Mouse (Mus musculus) lung, embryonic 14.5 days (tissue): ENCODE results near the gene Map4k3. TPM values are rescaled to one million over a fixed set of nuclear protein-coding genes. Genes with fewer than 3 reads are reported as not detected.
A peak's percentile ranks its signal among the peaks of the same experiment; 100 is the strongest.
"Not testable (repeated sequence)": the region's sequence is repeated elsewhere in the genome, so short reads cannot be mapped to it uniquely, and the experiment has no call there.

ENCODE experiments used
- ATAC-seq: fragments of 200-750 bp; cut with Nextera tagmentation; 2 replicates; pipeline ENCODE4 v1.8.0; 2017; ENCODE audit warnings: mild to moderate bottlenecking, moderate TSS enrichment, moderate library complexity; ENCODE audit not compliant: insufficient read depth
- DNase-seq: peaks from one replicate; pipeline ENCODE4 v3.0.0-alpha.2; 2015
- H3K27ac ChIP-seq: fragments of 300-500 bp; sonication (generic); 2 replicates; pipeline ENCODE4 v1.5.1; 2014; ENCODE audit warnings: low read depth, mild to moderate bottlenecking, moderate library complexity
- H3K27me3 ChIP-seq: fragments of 300-500 bp; sonication (generic); 2 replicates; pipeline ENCODE4 v1.6.1; 2014; ENCODE audit warnings: low read length, control low read depth; ENCODE audit not compliant: insufficient read depth
- H3K36me3 ChIP-seq: fragments of 300-500 bp; sonication (generic); 2 replicates; pipeline ENCODE4 v1.6.1; 2014; ENCODE audit warnings: control low read depth; ENCODE audit not compliant: insufficient read depth
- H3K4me1 ChIP-seq: fragments of 300-500 bp; sonication (generic); 2 replicates; pipeline ENCODE4 v1.6.1; 2014; ENCODE audit warnings: antibody characterized with exemption, control low read depth; ENCODE audit not compliant: insufficient read depth
- H3K4me2 ChIP-seq: fragments of 300-500 bp; sonication (generic); 2 replicates; pipeline ENCODE4 v1.6.1; 2014; ENCODE audit warnings: mild to moderate bottlenecking
- H3K4me3 ChIP-seq: fragments of 300-500 bp; sonication (generic); 2 replicates; pipeline ENCODE4 v1.5.1; 2014; ENCODE audit warnings: low read depth, low read length
- H3K9ac ChIP-seq: fragments of 300-500 bp; sonication (generic); 2 replicates; pipeline ENCODE4 v1.6.1; 2014
- H3K9me3 ChIP-seq: fragments of 300-500 bp; sonication (generic); 2 replicates; pipeline ENCODE4 v1.6.1; 2016; ENCODE audit warnings: low read depth, low read length, control low read depth
- CTCF ChIP-seq: IDR thresholded peaks from 2 replicates; pipeline ENCODE4 v1.5.1; 2016; ENCODE audit warnings: antibody characterized with exemption, low read depth
- WGBS: fragments of 180-500 bp; shearing (Covaris S2); extraction: QIAGEN DNeasy Blood & Tissue Kit; methylation state at CpG from one replicate; pipeline ENCODE4 v1.1.7; 2014; 5-methylcytosine and 5-hydroxymethylcytosine counted together
- polyA plus RNA-seq: library from polyadenylated mRNA; unstranded; fragments of >200 nt; fragmentation: Nextera tagmentation; extraction: Ambion mirVana; gene quantifications from 2 replicates; pipeline ENCODE4 v1.2.1, GENCODE M21; 2014

Gene Map4k3
- polyA plus RNA-seq, 1 experiment from 2014 or later, result 64.7 TPM

DNA sequence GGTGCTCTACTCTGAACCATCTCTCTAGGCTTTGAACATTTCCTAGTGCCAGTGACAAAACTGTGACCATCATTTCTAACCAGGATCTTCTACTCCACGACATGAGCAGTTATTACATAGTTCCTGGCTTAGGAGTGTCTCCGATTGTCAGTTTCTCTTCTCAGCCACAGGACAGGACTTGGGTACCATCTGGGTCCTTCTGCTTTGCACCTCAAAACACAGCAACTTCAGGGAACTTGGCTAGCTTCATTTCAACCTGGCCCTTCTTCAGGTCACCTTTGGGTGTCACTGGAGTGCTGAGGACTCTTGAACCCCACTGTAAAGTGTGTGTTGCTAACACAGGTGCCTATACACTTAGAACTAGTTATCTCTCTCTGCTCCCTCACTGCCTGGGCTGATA lies 181.4 kb downstream of the Map4k3 start:
- ATAC-seq (no peak), DNase-seq (no peak)
- 91% methylated on average over 2 of the region's 2 CpGs for WGBS
- no peaks in the 10 kb centered on the region for H3K36me3 ChIP-seq
- no peak overlapping the region for H3K4me2 ChIP-seq
- H3K4me3 ChIP-seq, result no peak overlapping the region
- no peak overlapping the region for H3K27ac ChIP-seq
- H3K9ac ChIP-seq, result no peak overlapping the region
- H3K27me3 ChIP-seq, result no peaks in the 10 kb centered on the region
- H3K4me1 ChIP-seq, result no peaks in the 10 kb centered on the region
- no peak for TF ChIP-seq CTCF
- no peaks in the 10 kb centered on the region for H3K9me3 ChIP-seq

DNA sequence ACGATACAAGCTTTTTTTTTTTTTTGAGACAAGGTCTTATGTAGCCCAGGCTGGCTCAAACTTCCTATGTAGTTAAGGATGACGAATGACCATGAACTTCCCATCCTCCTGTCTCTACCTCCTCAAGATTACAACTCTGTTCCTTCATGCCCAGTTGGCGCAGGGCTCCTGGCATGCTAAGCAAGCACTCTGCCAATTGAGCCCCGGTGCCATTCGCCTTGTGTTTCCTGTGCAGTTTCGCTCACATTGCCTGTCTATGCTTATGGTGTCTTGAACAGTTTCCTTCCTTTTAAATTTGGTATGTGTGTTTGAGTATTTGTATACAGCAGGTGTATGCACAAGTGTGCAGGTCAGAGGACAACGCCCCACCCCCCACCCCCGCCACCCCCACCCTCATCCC lies 182.1 kb downstream of the Map4k3 start:
- no peak for TF ChIP-seq CTCF
- WGBS, result 91% methylated on average over 8 of the region's 8 CpGs
- DNase-seq (no peak), ATAC-seq (no peak)
- H3K27ac ChIP-seq, result no peak overlapping the region
- H3K9me3 ChIP-seq, result no peaks in the 10 kb centered on the region
- no peak overlapping the region for H3K4me2 ChIP-seq
- no peak overlapping the region for H3K9ac ChIP-seq
- H3K36me3 ChIP-seq, result no peaks in the 10 kb centered on the region
- no peaks in the 10 kb centered on the region for H3K4me1 ChIP-seq
- H3K27me3 ChIP-seq, result no peaks in the 10 kb centered on the region
- H3K4me3 ChIP-seq, result no peak overlapping the region

DNA sequence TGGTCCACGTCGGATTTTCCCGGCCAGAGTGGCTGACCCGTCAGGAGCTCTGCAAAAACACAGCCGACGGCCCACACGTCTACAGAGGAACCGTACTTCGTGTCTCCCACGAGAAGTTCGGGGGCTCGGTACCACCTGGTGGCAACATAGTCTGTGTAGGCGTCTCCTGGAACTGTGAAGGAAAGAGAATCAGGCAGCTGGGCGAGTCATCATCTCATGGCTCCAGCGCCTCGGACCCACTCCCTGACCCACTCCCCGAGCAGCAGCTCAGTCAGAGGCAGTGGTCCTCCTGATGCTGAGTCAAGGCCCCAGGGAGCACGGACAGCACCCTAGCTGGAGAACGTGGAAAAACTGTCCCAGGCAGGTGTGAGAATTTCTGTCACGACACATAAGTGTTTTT lies 184.6 kb downstream of the Map4k3 start:
- DNase-seq, result no peak
- WGBS, result 81% methylated on average over 20 of the region's 20 CpGs
- no peak overlapping the region for H3K4me2 ChIP-seq
- no peak overlapping the region for H3K9ac ChIP-seq
- no peak overlapping the region for H3K4me3 ChIP-seq
- no peaks in the 10 kb centered on the region for H3K36me3 ChIP-seq
- H3K9me3 ChIP-seq, result no peaks in the 10 kb centered on the region
- H3K27ac ChIP-seq, result no peak overlapping the region
- H3K27me3 ChIP-seq, result no peaks in the 10 kb centered on the region
- H3K4me1 ChIP-seq, result no peaks in the 10 kb centered on the region
- ATAC-seq, result no peak
- TF ChIP-seq CTCF, result no peak

GRCm38 (mm10) chr17:80537136-80537535 lies 191.1 kb downstream of the Map4k3 start:
- no peak overlapping the region for H3K27ac ChIP-seq
- peak; percentile 19 for TF ChIP-seq CTCF
- H3K9ac ChIP-seq, result no peak overlapping the region
- 52% methylated on average over 6 of the region's 6 CpGs for WGBS
- no peaks in the 10 kb centered on the region for H3K4me1 ChIP-seq
- DNase-seq, result no peak
- no peak overlapping the region for H3K4me2 ChIP-seq
- ATAC-seq, result no peak
- no peak overlapping the region for H3K4me3 ChIP-seq
- no peaks in the 10 kb centered on the region for H3K27me3 ChIP-seq
- no peaks in the 10 kb centered on the region for H3K9me3 ChIP-seq
- no peaks in the 10 kb centered on the region for H3K36me3 ChIP-seq

GRCm38 (mm10) chr17:80535633-80536032 lies 192.7 kb downstream of the Map4k3 start:
- Histone ChIP-seq H3K9ac (no peak overlapping the region), H3K27me3 (no peaks in the 10 kb centered on the region), H3K36me3 (no peaks in the 10 kb centered on the region), H3K4me3 (no peak overlapping the region), H3K4me1 (no peaks in the 10 kb centered on the region), H3K4me2 (no peak overlapping the region), H3K9me3 (no peaks in the 10 kb centered on the region), H3K27ac (no peak overlapping the region)
- ATAC-seq (no peak), DNase-seq (peak; percentile 47)
- 58% methylated on average over 6 of the region's 6 CpGs for WGBS
- no peak for TF ChIP-seq CTCF

DNA sequence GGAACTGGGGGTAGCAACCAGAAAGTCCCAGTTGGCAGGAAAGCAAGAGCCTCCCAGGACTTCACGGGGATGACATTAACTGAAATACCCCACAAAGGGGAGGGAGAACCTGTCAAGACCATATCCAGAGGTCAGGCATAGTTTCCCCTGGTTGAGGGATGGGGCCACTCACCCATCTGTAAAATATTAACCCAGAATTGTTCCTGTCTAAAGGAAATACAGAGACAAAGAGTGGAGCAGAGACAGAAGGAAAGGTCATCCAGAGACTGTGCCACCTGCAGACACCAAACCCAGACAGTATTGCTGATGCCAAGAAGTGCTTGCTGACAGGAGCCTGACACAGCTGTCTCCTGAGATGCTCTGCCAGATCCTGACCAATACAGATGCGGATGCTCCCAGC lies 196.9 kb downstream of the Map4k3 start:
- WGBS, result 37% methylated on average over 2 of the region's 2 CpGs
- H3K27ac ChIP-seq, H3K4me1 ChIP-seq, H3K4me2 ChIP-seq, DNase-seq, H3K36me3 ChIP-seq, H3K4me3 ChIP-seq, H3K9ac ChIP-seq, H3K9me3 ChIP-seq, ATAC-seq, H3K27me3 ChIP-seq: not testable (repeated sequence)

Other genes starting within 250 kb of the Map4k3 start
- gene Sos1, start 248.0 kb downstream of the Map4k3 start, polyA plus RNA-seq, result 8.5 and 8.7 TPM in 2 replicates
- 0.27 and 0.37 TPM in 2 replicates for gene Cdkl4, start 150.7 kb downstream of the Map4k3 start, polyA plus RNA-seq
- gene Tmem178, start 216.1 kb upstream of the Map4k3 start, polyA plus RNA-seq, result 13.6 and 14.5 TPM in 2 replicates